Mouse (Mus musculus): ENCODE measurements at regions not wholly inside any gene's neighbourhood (a gene's known extent, or its start where the extent isn't known, plus 50 kb on each side); places are given as distances from the start of the nearest gene placed in this dataset.

GRCm38 (mm10) chr12:109968303-109968702 lies 310.6 kb upstream of the Dio3 start:
- TF ChIP-seq HCFC1 (IDR thresholded peaks at IDR 0.05; ENCODE audit: low read depth, low read length) (no peak), EP300 (IDR thresholded peaks at IDR 0.05; ENCODE audit: low read length) (no peak), MAX (IDR thresholded peaks at IDR 0.05; ENCODE audit: low read length) (no peak)

Data from CH12.LX (cell line).